Mouse (Mus musculus): ENCODE data around the gene Ctnnd2. TPM values are rescaled to one million over a fixed set of nuclear protein-coding genes. Genes with fewer than 3 reads are reported as not detected.

The Ctnnd2 gene
- total RNA-seq, 2 experiments from 2014 or later: 0.31 to 0.41 TPM

GRCm38 (mm10) chr15:30387244-30387643 lies 214.9 kb downstream of the Ctnnd2 start:
- no peak for DNase-seq

GRCm38 (mm10) chr15:30401111-30401510 lies 228.7 kb downstream of the Ctnnd2 start:
- no peak for DNase-seq

- peak; percentile 16 for DNase-seq
Observed at GRCm38 (mm10) chr15:30406254-30406653, 233.9 kb downstream of the Ctnnd2 start.

GRCm38 (mm10) chr15:30423146-30423545 lies 250.8 kb downstream of the Ctnnd2 start:
- DNase-seq: no peak

GRCm38 (mm10) chr15:30424290-30424689 lies 251.9 kb downstream of the Ctnnd2 start:
- DNase-seq: no peak

- peak; percentile 34 for DNase-seq
Observed at GRCm38 (mm10) chr15:30427342-30427741, 254.9 kb downstream of the Ctnnd2 start.

- no peak for DNase-seq
Observed at GRCm38 (mm10) chr15:30439045-30439444, 266.7 kb downstream of the Ctnnd2 start.

GRCm38 (mm10) chr15:30450765-30451164 lies 278.4 kb downstream of the Ctnnd2 start:
- no peak for DNase-seq

- DNase-seq: no peak
Observed at GRCm38 (mm10) chr15:30451921-30452320, 279.5 kb downstream of the Ctnnd2 start.

GRCm38 (mm10) chr15:30457541-30458250 lies 285.3 kb downstream of the Ctnnd2 start:
- no peak for DNase-seq

GRCm38 (mm10) chr15:30458671-30459070 lies 286.3 kb downstream of the Ctnnd2 start:
- no peak for DNase-seq

GRCm38 (mm10) chr15:30460341-30461125 lies 288.1 kb downstream of the Ctnnd2 start:
- no peak for DNase-seq

- DNase-seq: no peak
Observed at GRCm38 (mm10) chr15:30462804-30463423, 290.5 kb downstream of the Ctnnd2 start.

- DNase-seq: peak; percentile 19
Observed at GRCm38 (mm10) chr15:30463471-30464047, 291.2 kb downstream of the Ctnnd2 start.

GRCm38 (mm10) chr15:30466950-30467543 lies 294.7 kb downstream of the Ctnnd2 start:
- DNase-seq: no peak

- no peak for DNase-seq
Observed at GRCm38 (mm10) chr15:30468773-30469172, 296.4 kb downstream of the Ctnnd2 start.

- no peak for DNase-seq
Observed at GRCm38 (mm10) chr15:30471280-30471966, 299.0 kb downstream of the Ctnnd2 start.

GRCm38 (mm10) chr15:30480676-30481075 lies 308.3 kb downstream of the Ctnnd2 start:
- DNase-seq: peak; percentile 25

GRCm38 (mm10) chr15:30506476-30506875 lies 334.1 kb downstream of the Ctnnd2 start:
- no peak for DNase-seq

- no peak for DNase-seq
Observed at GRCm38 (mm10) chr15:30512467-30512866, 340.1 kb downstream of the Ctnnd2 start.

GRCm38 (mm10) chr15:30513122-30513521 lies 340.7 kb downstream of the Ctnnd2 start:
- DNase-seq: no peak

- DNase-seq: peak; percentile 17
Observed at GRCm38 (mm10) chr15:30515425-30515824, 343.0 kb downstream of the Ctnnd2 start.
